ENCODE assay signal across 8 mouse cellular contexts in the genomic region with DNA sequence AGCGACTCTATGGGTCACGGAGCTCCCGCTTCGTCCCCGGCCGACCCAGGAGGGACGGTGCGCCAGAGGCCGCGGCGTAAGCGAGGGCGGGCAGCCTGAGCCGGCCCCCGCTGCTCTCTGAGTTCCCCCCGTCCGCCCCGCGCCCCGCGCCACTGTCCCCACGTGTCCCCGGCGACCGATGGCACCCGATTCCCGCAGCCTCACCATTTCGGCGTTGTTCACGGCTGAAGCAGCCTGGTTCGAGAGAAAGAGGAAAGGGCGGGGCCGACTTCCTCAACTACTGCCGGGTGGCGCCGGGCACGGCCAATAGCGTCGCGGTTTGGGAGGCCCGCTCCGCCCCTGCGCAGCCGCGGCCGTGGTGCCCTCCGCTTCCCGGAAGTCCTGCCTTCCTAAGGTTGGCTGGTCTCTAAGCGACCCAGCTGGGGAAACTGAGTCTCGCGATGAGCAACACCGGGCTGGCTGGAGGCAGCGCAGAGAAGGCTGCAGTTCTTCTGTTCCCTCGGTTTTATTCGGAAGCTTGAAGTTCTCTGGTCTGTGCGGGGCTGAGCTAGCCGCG. TPM values are rescaled to one million over a fixed set of nuclear protein-coding genes. Genes with fewer than 3 reads are reported as not detected.
A peak's percentile ranks its signal among the peaks of the same experiment; 100 is the strongest.
DNase-seq lines count a peak whose midpoint lies in the region; ATAC-seq lines count a peak whose summit lies in the region.

A gene (plus strand): TSS at position 469 of the 556 bp plus-strand sequence.

- H3K36me3 ChIP-seq in hindbrain, embryonic 13.5 days: peaks cover 40% of the 10 kb centered on the region

- peak; percentile 87 for ATAC-seq in hindbrain, embryonic 13.5 days (ENCODE audit: low FRiP score)

- H3K9ac ChIP-seq in hindbrain, embryonic 13.5 days: peak within 1 kb of the TSS; percentile 92

- peak; percentile 95 for DNase-seq in NIH3T3 (ENCODE audit: low read depth)
- DNase-seq in cerebellum, postnatal 10 days: peak; percentile 96
- DNase-seq in frontal cortex, postnatal 14 days (ENCODE audit: low spot score in 2 of 2): peak; percentile 84 to 91
- DNase-seq in layer of hippocampus, postnatal 25 days (ENCODE audit: extremely low spot score in 1 of 2, low spot score in 1 of 2): peak; percentile 82 to 83
- peak; percentile 94 for DNase-seq in lung, postnatal 25 days (ENCODE audit: low spot score)
- peak; percentile 96 for DNase-seq in retina, embryonic 14.5 days (ENCODE audit: low spot score)
- peak; percentile 94 for DNase-seq in thymus, postnatal 4 days

- peaks cover 54% of the 10 kb centered on the region for H3K4me1 ChIP-seq in hindbrain, embryonic 13.5 days (replicated peaks)

- peak within 1 kb of the TSS; percentile 94 for H3K27ac ChIP-seq in hindbrain, embryonic 13.5 days

- H3K9me3 ChIP-seq in hindbrain, embryonic 13.5 days: no peaks in the 10 kb centered on the region

- peak within 1 kb of the TSS; percentile 61 for H3K4me3 ChIP-seq in hindbrain, embryonic 13.5 days

- H3K4me2 ChIP-seq in hindbrain, embryonic 13.5 days: peak within 1 kb of the TSS; percentile 95

- under 1% methylated on average over 51 of the region's 58 CpGs for WGBS in hindbrain, embryonic 13.5 days

- H3K27me3 ChIP-seq in hindbrain, embryonic 13.5 days: no peaks in the 10 kb centered on the region

RNA-seq across cellular contexts. Expression of the gene that starts here (rescaled TPM):
- 135 TPM in 2 replicates for polyA plus RNA-seq in hindbrain, embryonic 13.5 days (2015; fragmentation: Nextera tagmentation; extraction: Ambion mirVana)
- total RNA-seq in layer of hippocampus, postnatal 25 days (2021): 10 to 100 TPM; 91.9 to 96.2 TPM

Comparison
In these comparisons a context has a peak if more than half of its experiments do, and no peak if none do; other contexts are left out.
1. Peak in every context shown above with its lines: DNase-seq, ATAC-seq, H3K4me3 ChIP-seq and H3K27ac ChIP-seq.